Mouse (Mus musculus) embryo, embryonic 9.5 days (tissue): ENCODE data around the gene Mdm1.
"Not testable (repeated sequence)": the region's sequence is repeated elsewhere in the genome, so short reads cannot be mapped to it uniquely, and the experiment has no call there.

ENCODE experiments used
- DNase-seq: peaks from one replicate; pipeline ENCODE4 v3.0.0-alpha.2; 2017; ENCODE audit errors: extremely low spot score

Gene Mdm1

GRCm38 (mm10) chr10:118122441-118123162 is 19.0 kb upstream of the Mdm1 start:
- DNase-seq = no peak

GRCm38 (mm10) chr10:118125236-118125635 is 16.4 kb upstream of the Mdm1 start:
- no peak for DNase-seq

- DNase-seq = no peak
Measured at GRCm38 (mm10) chr10:118125776-118126445, 15.7 kb upstream of the Mdm1 start.

- no peak for DNase-seq
Measured at GRCm38 (mm10) chr10:118129001-118129682, 12.5 kb upstream of the Mdm1 start.

GRCm38 (mm10) chr10:118130016-118130415 is 11.6 kb upstream of the Mdm1 start:
- DNase-seq = no peak

GRCm38 (mm10) chr10:118132993-118133392 is 8.6 kb upstream of the Mdm1 start:
- DNase-seq = no peak

- no peak for DNase-seq
Measured at GRCm38 (mm10) chr10:118138508-118138907, 3.1 kb upstream of the Mdm1 start.

GRCm38 (mm10) chr10:118139837-118140570 is 1.6 kb upstream of the Mdm1 start:
- no peak for DNase-seq

- DNase-seq = no peak
Measured at GRCm38 (mm10) chr10:118141884-118142801, 532 bp downstream of the Mdm1 start.

- DNase-seq = no peak
Measured at GRCm38 (mm10) chr10:118149381-118149780, 7.8 kb downstream of the Mdm1 start.

GRCm38 (mm10) chr10:118150866-118151265 is 9.3 kb downstream of the Mdm1 start:
- DNase-seq = no peak

- no peak for DNase-seq
Measured at GRCm38 (mm10) chr10:118155932-118156331, 14.3 kb downstream of the Mdm1 start.

GRCm38 (mm10) chr10:118161131-118161530 is 19.5 kb downstream of the Mdm1 start:
- no peak for DNase-seq

GRCm38 (mm10) chr10:118169212-118169611 is 27.6 kb downstream of the Mdm1 start:
- DNase-seq = peak; percentile 12

- DNase-seq = no peak
Measured at GRCm38 (mm10) chr10:118172416-118172815, 30.8 kb downstream of the Mdm1 start.

- no peak for DNase-seq
Measured at GRCm38 (mm10) chr10:118172876-118173275, 31.3 kb downstream of the Mdm1 start.

- not testable (repeated sequence) for DNase-seq
Measured at GRCm38 (mm10) chr10:118175542-118175941, 33.9 kb downstream of the Mdm1 start.

- no peak for DNase-seq
Measured at GRCm38 (mm10) chr10:118178735-118179151, 37.1 kb downstream of the Mdm1 start.

- DNase-seq = no peak
Measured at GRCm38 (mm10) chr10:118179265-118179664, 37.7 kb downstream of the Mdm1 start.

GRCm38 (mm10) chr10:118195150-118195549 is 53.5 kb downstream of the Mdm1 start:
- DNase-seq = not testable (repeated sequence)

- DNase-seq = no peak
Measured at GRCm38 (mm10) chr10:118204642-118205041, 63.0 kb downstream of the Mdm1 start, which contains the start of gene Il22. Gene Il22, plus strand, starts transcription at chr10:118204942.
